Mouse (Mus musculus) thymus, postnatal 0 days (tissue): Measurements from ENCODE around the gene Chrm5. TPM values are rescaled to one million over a fixed set of nuclear protein-coding genes. Genes with fewer than 3 reads are reported as not detected.
A peak's percentile ranks its signal among the peaks of the same experiment; 100 is the strongest.

Experiments
- DNase-seq: peaks from one replicate; pipeline ENCODE4 v3.0.0-alpha.2; 2015; ENCODE audit warnings: low spot score
- polyA plus RNA-seq: library from polyadenylated mRNA; unstranded; fragments of >200 nt; fragmentation: Nextera tagmentation; extraction: Ambion mirVana; gene quantifications from 2 replicates; pipeline ENCODE4 v1.2.1, GENCODE M21; 2015

Gene Chrm5
- not detected in 2 replicates for polyA plus RNA-seq

DNA sequence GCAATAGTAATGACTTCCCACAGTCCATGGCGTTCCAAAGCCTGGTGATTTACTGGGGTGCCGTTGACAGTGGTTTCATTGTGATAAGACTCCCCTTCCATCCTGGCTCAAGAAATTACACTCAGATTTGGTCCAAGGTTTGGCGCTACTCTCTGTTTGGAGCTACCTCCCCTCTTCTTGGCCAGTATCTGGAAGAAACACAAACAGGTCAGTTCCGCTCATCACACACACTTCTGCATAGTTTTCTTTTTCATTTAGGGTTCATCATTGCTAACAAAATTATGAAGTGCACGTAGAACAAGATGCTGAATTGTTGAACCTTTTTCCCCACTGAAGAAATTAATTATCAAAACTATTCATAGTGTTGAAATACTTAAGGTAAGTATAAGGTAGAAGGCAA lies at the start of gene Chrm5:
Gene Chrm5 (minus strand): TSS at position 101 of the 400 bp plus-strand sequence.
- DNase-seq = no peak

DNA sequence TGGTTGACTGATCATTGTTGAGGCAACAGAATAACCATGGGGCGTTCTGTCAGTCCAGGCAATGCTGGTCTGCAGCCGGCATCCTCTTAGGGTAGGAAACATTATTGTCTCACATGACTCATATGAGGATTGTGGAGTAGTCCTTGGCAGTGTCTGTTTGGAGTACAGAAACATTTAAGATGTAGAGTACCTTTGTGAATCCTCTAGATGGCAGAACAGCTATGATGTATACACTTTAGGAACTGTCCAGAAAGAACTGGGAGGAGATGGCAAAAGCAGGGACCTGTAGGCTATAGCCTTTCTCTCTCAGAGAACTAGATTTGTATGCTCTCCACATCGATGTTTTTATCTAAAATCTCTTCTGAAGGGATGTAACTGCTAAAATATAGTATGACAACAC lies 46.4 kb upstream of the Chrm5 start:
- no peak for DNase-seq

DNA sequence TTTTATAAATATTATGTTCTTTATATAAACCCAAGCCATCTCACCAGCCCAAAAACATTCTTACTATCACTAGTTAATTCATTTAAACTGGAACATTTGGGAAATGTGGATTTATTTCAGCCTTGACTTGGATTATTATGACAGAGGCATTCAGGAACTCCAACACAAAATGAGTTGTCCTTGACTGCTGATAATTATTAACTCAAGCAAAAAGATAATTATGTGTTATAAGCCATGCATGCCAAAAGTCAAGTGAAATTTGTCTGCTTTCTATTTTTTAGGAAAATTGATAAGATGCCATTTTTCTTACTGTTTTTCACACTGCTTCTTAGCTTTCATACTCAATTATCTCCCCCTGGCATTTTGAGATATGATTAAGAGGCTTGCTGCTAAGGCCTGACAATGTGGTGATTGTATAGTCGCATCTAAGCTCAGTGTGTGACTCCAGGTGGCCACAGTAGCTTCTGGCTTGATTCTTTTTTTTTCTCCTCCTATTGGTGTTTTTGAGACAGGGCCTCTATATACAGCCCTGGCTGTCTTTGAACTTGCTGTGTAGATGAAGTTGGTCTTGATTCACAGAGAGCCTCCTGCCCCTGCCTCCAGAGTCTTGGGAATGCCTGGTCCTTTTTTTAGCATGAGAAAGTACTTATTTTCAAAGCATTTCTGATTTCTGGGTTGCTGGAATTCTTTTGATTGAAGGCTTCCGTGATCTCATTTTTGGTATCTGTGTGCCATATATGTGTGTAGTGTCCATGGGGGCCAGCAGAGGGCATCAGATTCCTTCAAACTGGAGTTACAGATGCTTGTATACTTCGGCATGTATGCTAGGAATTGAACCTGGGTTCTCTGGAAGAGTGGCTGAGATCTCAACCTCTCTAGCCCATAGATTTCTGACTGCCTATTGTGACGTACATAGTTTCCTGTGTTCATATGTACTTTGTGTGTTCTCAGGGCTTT lies 40.2 kb upstream of the Chrm5 start:
- no peak for DNase-seq

DNA sequence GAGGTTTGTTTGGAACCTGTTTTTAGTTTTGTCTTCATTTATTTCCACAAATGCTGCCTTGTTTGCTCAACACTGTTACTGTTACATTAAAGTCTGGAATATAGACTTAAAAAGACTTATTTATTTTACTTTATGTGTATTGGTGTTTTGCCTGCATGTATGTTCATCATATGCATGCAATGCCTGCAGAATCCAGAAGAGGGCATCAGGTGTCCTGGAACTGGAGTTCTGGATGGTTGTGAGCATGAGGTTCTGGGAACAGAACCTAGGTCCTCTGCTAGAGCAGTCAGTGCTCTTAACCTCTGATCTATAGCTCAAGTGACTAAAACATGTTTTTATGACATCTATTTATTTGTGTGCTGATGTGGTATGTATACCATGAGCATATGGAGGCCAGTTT lies 38.0 kb upstream of the Chrm5 start:
- no peak for DNase-seq

DNA sequence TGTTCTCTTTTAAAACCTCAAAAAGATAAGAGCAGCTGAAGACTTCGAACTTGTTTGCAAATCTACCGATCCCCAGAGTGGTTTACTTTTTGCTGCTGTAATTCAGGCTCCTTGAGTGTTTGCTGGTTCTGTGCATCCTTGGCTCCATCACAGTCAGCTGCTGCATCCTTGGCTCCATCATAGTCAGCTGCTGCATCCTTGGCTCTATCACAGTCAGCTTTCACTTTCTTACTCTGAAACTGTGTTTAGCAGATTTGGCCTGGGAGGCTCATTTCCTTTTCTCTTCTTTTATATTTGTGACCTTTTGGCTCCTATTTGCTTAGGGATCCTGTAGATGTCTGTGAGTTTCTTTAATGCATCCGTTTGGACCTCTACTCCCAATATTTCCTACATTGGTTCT lies 36.6 kb upstream of the Chrm5 start:
- DNase-seq = no peak

DNA sequence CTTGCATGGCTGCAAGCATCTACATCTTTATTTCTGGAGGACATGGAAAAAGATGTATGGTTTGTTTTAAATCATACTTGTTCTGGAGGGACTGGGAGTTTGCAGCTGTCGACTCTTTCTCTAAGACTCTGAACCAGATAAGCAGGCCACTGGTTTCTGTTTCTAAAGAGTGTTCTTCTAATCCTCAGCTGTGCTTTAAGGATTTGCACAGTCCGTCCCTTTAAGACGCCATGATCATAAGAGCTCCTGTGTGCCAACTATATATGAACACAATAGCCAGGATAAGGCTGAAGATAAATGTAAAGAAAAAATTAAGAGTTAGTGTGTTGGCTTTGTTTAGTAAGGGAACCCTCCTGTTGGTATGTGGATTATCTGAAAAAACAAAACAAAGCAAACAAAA lies 36.2 kb upstream of the Chrm5 start:
- DNase-seq = no peak

DNA sequence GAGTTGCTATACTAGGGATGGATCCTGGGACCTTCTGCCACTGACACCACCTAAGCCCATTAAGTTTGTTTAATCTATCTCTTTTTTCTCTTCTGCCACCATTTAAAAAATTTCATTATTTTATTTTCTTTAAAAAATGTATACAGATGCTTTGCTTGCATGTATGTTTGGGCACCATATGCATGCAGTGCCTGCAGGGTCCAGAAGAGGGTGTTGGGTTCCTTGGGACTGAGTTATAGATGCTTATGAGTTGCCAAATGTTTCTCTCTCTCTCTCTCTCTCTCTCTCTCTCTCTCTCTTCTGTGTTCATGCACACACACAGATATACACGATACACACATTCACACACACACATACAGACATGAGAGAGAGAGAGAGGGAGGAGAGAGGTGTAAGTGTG lies 32.5 kb upstream of the Chrm5 start:
- DNase-seq = no peak

DNA sequence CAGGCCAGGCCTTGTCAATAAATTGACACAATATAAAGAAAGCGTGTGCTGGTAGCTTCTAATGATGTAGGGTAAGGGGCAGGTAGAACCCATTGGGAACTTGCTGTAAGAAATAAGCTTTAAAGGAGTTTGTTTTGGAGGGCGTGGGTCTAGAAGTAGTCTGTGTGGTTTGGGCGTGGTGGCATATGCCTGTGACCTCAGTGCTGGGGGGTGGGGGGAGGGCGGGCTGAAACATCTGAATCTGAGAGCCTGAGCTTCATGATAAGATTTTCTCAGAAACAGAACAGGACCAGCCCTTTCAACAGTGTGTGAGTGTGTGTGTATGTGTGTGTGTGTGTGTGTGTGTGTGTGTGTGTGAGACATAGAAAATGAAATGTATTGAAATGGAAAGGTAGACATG lies 29.6 kb upstream of the Chrm5 start:
- DNase-seq = no peak

DNA sequence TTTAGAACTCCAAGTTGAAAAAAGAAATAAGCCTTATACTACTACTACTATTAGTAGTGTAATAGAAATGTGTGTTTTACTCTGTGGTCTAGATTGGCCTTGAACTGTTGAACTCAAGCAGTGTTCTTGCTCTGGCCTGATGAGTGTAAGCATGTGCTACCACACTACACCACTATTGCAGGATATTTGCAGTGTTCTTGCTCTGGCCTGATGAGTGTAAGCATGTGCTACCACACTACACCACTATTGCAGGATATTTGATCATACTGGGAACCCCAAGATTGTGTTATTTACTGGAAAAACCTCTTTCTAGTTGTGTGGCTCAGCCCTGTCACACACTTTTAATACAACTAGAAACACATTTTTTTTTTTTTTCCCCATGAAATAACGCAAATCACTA lies 26.9 kb upstream of the Chrm5 start:
- no peak for DNase-seq

DNA sequence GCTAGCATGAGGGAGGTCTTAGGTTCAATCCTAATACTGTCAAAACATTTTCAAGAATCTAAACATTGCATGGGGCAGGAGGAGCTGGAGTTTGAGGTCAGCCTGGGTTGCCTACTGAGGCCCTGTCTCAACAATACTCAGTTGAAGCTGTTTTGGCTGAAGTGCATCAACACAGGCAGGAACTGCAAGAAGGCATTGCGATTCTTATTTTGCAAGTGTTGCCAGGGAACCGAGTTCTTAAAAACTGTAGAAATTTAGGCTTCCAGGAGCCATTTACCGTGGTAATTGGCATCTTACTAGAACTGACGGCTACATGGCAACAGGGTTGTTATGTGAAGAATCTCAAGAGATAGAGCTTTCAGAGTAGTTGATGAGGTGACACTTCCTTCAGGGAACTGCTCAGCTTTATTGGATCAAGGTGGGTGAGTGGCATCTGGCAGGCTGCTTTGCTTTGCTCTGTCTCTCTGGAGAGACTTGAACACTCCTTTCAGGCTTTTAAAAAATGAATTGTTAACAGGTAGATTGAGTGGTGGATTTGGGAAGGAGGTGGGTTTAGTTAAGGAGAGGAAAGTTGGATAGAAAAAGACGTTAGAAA lies 26.4 kb upstream of the Chrm5 start:
- no peak for DNase-seq

DNA sequence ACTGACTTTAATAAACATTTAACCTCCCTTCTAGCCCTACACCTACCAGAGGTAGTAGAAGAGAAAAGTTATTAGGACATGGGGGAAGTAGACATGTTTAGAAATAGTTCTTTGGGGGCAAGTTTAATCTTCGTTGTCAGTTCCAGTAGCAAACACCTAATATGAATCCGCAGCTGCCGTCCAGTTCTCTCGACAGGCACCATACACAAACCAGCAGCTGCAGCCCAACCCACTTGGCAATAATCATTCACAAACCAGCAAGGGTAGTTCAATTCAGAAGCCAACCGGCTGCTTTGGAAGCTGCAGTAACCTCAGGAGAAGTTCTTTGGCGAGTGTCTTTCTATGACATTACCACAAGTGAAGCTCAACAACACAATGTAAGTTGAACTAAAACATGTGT lies 23.4 kb upstream of the Chrm5 start:
- no peak for DNase-seq

DNA sequence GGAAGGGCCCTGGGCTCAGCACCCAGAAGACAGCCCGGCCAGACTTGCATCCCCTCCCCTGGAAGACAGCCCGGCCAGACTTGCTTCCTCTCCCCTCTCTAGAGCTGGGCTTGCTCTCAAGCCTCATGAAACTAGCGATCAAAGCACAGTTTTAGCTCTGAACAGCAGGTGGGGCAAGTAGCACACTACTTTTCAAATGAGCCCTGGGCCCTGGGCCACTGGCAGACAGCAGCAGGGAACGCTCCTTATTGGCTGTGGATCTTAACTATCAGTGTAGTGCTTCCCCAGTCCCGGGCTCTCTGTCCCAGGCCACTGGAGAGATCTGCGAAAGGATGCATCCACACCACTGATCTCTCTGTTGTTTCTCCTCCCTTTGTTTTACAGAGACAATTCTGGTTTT lies 20.6 kb upstream of the Chrm5 start:
- peak; percentile 78 for DNase-seq

DNA sequence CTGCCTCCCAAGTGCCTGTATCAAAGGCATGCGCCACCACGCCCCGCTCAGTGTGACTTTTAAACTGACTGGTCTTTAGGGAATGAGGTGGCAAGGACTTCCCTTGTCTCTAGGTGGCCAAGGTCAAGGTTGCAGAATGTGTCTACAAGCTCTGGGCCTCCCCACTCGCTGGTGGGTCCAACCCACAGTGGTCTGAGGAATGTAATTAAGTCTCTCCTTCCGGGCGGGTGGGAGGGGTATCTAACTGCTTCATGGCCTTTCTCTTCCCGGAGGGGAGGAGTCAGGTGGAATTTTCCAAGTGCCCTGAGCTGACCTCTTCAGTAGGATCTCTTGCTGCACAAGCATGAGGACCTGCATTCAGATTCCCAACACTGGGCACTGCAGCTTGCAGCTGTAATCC lies 17.3 kb upstream of the Chrm5 start:
- no peak for DNase-seq

DNA sequence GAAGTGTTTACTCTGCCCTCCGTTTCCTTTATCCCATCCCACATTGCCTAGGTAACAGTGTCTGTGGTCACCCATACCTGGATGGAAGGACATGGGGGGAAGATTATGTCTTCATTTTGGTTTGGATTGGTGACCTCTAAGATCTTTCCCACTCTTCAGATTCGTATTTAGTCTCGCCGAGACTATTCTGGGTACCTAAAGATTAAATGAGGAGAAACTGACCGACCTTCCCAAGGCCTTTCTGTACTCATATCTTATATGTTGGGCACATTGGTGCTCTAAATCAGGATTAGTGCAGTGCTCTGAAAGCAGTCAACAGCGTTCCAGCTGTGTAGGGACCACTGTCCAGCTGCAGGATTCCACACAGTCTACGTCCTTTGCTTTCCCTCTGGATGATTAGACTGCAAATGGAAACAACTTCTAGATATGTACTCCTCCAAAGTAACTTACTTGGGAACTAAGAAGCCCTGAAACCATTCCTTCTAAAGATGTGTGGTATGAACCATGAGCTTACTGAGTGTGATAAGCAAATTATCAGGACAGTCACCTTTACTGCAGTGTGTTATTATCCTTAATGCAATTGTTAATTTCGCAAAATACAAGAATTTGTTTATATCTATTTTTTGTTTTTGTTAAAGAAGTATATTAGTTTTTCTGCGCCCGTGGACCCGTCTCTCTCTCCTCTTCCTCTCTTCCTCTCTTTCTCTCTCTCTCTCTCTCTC lies 13.1 kb upstream of the Chrm5 start:
- no peak for DNase-seq

DNA sequence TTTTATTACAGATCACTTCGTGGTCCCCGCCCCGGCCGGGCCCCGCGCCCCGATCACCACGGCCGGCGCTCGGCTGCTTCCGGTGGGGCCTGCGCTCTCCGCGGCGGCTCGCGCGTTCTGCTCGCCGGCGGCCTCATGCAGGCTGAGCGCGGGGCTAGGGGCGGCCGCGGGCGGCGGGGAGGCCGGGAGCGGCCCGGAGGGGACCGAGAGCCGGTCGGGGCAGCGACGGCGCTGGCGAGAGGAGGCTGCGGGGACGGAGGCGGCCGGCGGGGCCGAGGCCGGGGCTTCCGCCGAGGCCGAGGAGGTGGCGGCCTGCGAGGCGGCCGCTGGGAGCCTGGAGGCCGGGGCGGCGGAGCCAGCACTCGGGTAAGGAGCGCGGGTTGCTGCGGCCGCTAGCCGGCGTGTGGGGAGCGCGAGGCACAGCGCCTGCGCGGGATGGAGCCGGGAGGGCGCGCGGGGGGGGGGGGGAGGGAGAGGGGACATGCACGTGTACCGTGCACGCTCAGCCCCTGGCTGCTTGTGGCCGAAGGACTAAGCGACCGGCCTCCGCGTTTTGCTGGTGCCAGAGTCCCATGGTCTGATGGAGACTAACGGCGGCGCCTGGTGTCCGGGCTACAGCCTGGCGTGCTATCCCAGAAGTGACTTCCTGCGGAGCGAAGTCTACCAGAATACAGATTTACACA lies 12.4 kb upstream of the Chrm5 start, which contains the start of gene Aven:
Gene Aven (plus strand): TSS at position 109 of the 683 bp plus-strand sequence.
- DNase-seq = peak; percentile 71

DNA sequence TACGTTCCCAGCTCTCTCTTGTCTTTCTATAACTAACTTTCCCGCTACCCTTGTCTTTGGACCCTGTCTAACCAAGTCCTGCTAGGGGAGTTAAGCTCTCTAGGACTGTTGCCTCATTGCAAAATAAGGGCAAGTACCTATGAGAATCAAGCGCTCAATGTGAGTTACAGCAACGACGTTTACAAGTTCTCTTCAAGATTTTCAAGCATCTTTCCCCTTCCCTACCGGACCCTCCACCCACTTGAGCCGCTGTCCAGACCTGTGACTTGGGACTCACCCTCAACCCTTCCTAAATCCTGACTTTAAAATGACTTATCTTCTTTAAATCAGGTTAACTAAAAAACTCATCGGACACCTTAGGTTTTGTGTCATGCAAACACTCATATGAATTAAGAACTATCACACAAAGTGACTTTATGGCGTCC lies 11.9 kb upstream of the Chrm5 start:
- peak; percentile 41 for DNase-seq

DNA sequence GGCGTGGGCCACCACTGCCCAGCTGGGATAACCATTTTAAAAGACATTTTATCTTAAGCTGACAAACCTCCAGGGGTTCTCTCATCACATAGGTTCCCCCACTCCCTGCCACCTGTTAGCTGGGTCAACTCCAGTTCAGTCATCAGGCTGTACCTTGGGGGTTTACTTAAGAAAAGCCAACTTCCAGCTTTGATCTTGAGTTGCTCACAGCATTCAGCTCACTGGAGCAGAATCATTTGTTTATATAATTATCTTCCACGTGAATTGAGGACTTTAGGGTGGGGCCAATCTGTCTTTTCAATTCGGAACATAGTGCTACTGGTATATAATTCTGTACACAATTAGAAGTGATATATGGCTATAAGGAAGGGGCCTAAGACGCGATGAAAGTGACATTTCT lies 11.1 kb upstream of the Chrm5 start:
- DNase-seq = peak; percentile 4

DNA sequence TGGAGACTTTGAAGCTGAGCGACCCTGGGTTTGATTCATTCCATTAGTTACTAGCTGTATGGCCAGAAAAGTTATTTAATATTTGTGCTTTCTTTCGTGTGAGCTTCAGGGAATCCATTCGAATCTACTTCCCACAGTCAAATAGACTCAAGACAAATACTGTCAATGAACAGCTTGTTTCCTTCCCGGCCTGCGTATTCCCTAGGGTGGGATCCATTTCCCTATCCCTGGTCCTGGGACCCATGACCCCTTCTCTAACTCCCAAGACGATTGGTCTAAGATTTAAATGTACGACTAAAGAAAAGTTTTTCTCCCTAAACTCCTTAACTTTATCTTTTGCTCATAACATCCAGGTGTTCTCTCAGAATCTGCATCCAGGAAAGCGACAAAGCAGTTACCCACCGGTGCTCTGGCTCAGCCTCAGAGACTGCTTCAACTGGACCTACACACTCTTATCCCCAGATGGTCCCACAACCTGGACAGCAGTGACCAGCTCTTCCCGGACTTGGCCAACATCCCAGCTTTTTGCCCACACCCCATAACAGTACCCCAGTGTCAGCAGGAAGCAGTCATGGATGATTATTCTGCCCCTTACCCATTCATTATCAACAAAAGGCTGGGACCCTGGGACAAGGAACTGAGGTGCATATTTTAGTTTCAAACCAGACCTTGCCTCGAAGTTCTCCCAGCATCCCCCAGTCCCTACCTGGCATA lies 10.1 kb upstream of the Chrm5 start:
- no peak for DNase-seq

DNA sequence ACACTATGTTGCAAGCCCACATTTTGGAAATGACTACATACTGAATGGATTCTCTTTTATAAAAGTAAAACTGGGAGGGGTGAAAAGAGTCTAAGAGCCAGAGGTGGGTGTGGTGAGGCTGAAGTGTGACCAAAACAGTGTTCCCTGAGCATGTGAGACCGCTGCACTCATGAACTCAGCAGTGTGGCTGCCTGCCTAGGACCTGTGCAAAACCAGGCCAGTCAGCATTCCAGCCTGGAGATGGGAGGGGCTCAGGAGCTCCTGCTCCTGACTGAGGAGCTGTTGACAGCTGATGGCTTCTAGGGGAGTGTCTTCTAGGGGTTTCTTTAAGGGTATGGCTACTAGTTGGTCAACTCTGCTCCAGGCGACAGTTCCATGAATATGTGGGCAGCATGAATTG lies 4.3 kb upstream of the Chrm5 start:
- no peak for DNase-seq

DNA sequence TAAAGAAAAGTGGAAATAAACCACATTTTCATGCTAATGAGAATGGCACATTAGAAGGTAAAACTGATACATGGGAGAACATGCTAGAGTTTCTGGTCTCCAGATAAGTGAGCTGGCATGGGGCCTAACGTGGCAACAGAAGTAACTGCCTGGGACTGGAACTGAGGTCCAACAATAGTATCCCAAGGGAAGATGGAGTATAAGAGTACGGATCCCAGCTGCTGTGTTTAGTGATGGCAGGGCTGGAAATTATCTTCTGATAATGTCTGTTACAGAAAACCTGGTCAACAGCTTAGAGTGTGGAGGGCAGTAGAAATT lies 2.7 kb upstream of the Chrm5 start:
- no peak for DNase-seq
